Mouse (Mus musculus) forebrain, embryonic 13.5 days (tissue): ENCODE data around the gene Sorcs1. TPM values are rescaled to one million over a fixed set of nuclear protein-coding genes. Genes with fewer than 3 reads are reported as not detected.

Experiments
- ATAC-seq: fragments of 200-750 bp; cut with Nextera tagmentation; 2 replicates; pipeline ENCODE4 v1.8.0; 2017
- H3K27ac ChIP-seq: fragments of 300-500 bp; sonication (generic); 2 replicates; pipeline ENCODE4 v1.5.1; 2015; ENCODE audit warnings: inconsistent platforms, mild to moderate bottlenecking, moderate library complexity
- H3K27me3 ChIP-seq: fragments of 300-500 bp; sonication (generic); 2 replicates; pipeline ENCODE4 v1.6.1; 2015; ENCODE audit warnings: mild to moderate bottlenecking, inconsistent platforms
- H3K36me3 ChIP-seq: fragments of 300-500 bp; sonication (generic); 2 replicates; pipeline ENCODE4 v1.6.1; 2015; ENCODE audit warnings: mild to moderate bottlenecking, inconsistent platforms; ENCODE audit not compliant: poor library complexity, severe bottlenecking
- H3K4me1 ChIP-seq: fragments of 300-500 bp; sonication (generic); 2 replicates; pipeline ENCODE4 v1.6.1; 2015; ENCODE audit warnings: inconsistent platforms
- H3K4me2 ChIP-seq: fragments of 300-500 bp; sonication (generic); 2 replicates; pipeline ENCODE4 v1.6.1; 2015; ENCODE audit warnings: inconsistent platforms, mild to moderate bottlenecking, moderate library complexity
- H3K4me3 ChIP-seq: fragments of 300-500 bp; sonication (generic); 2 replicates; pipeline ENCODE4 v1.5.1; 2015; ENCODE audit warnings: mild to moderate bottlenecking, inconsistent platforms
- H3K9ac ChIP-seq: fragments of 300-500 bp; sonication (generic); 2 replicates; pipeline ENCODE4 v1.6.1; 2015; ENCODE audit warnings: mild to moderate bottlenecking, inconsistent platforms
- H3K9me3 ChIP-seq: fragments of 300-500 bp; sonication (generic); replicated peaks from 2 replicates; pipeline ENCODE4 v1.6.1; 2016; ENCODE audit warnings: inconsistent platforms
- WGBS: fragments of 180-500 bp; shearing (Covaris S2); methylation state at CpG from one replicate; pipeline ENCODE4 v1.1.7; 2015; 5-methylcytosine and 5-hydroxymethylcytosine counted together
- polyA plus RNA-seq: library from polyadenylated mRNA; unstranded; fragments of >200 nt; fragmentation: Nextera tagmentation; extraction: Ambion mirVana; gene quantifications from 2 replicates; pipeline ENCODE4 v1.2.1, GENCODE M21; 2015

The Sorcs1 gene
- polyA plus RNA-seq, 1 experiment from 2014 or later, result 5.9 TPM

DNA sequence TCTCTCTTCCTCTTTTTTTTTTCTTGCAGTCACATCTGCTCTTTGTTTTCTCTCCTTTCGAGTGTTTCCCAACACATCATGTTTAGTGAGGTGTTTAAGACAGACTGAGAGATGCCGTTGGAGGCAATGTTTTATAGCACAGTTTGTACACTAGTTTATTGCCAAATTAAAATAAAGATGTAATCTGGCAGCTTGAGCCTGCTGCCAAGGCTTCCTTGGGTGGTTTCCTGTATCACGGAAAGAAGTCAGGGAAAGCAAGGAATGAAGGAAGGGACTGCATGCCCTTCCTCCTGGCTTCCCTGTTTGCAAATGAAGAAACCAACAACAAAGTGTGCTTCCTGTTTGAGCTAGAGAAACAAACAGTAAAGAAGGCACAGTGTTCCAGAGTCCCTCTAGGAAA is 352.3 kb downstream of the Sorcs1 start:
- no peak for ATAC-seq
- WGBS, result 81% methylated on average over 3 of the region's 3 CpGs
- H3K4me3 ChIP-seq, result no peak overlapping the region

DNA sequence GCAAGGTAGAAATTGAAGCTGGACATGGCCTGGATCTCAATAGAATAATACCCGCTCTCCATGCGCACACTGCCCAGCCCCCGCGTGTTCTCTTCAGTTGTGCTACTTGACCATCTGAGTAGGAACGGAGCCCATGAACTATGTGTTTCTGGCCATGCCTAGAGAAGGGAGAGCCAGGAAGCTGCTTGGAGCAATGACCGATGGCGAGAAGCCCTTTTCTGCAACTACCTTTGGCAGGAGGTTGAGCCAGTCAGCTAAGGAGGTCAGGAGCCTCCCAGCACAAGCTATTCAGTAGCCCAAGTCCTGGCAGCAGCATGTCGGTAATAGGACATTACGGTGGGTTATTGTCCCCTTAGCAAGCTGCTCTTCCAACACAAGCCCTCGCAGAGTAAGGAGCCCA is 352.8 kb downstream of the Sorcs1 start:
- Histone ChIP-seq H3K4me1 (no peaks in the 10 kb centered on the region), H3K4me3 (no peak overlapping the region), H3K9me3 (no peaks in the 10 kb centered on the region), H3K36me3 (no peaks in the 10 kb centered on the region), H3K4me2 (no peak overlapping the region), H3K9ac (no peak overlapping the region), H3K27ac (no peak overlapping the region), H3K27me3 (no peaks in the 10 kb centered on the region)
- ATAC-seq, result no peak
- 92% methylated on average over 10 of the region's 10 CpGs for WGBS

More for the DNA sequence above, 352.3 kb downstream of the Sorcs1 start:
- H3K4me1 ChIP-seq, result no peaks in the 10 kb centered on the region
- no peak overlapping the region for H3K4me2 ChIP-seq
- H3K9ac ChIP-seq, result no peak overlapping the region
- H3K27ac ChIP-seq, result no peak overlapping the region
- H3K36me3 ChIP-seq, result no peaks in the 10 kb centered on the region
- H3K27me3 ChIP-seq, result no peaks in the 10 kb centered on the region
- H3K9me3 ChIP-seq, result no peaks in the 10 kb centered on the region

GRCm38 (mm10) chr19:50307046-50307445 is 371.4 kb downstream of the Sorcs1 start:
- Histone ChIP-seq H3K4me3 (no peak overlapping the region), H3K4me1 (no peaks in the 10 kb centered on the region), H3K9ac (no peak overlapping the region), H3K9me3 (no peaks in the 10 kb centered on the region), H3K4me2 (no peak overlapping the region), H3K36me3 (no peaks in the 10 kb centered on the region), H3K27me3 (no peaks in the 10 kb centered on the region), H3K27ac (no peak overlapping the region)
- no peak for ATAC-seq
- WGBS, result 41% methylated on average over 2 of the region's 2 CpGs

GRCm38 (mm10) chr19:50294205-50294604 is 384.2 kb downstream of the Sorcs1 start:
- no peak overlapping the region for H3K4me3 ChIP-seq
- no peak overlapping the region for H3K27ac ChIP-seq
- no peak overlapping the region for H3K4me2 ChIP-seq
- H3K4me1 ChIP-seq, result no peaks in the 10 kb centered on the region
- ATAC-seq, result no peak
- H3K36me3 ChIP-seq, result no peaks in the 10 kb centered on the region
- no peaks in the 10 kb centered on the region for H3K27me3 ChIP-seq
- no peaks in the 10 kb centered on the region for H3K9me3 ChIP-seq
- WGBS, result 88% methylated on average over 7 of the region's 7 CpGs
- no peak overlapping the region for H3K9ac ChIP-seq

GRCm38 (mm10) chr19:50264450-50264849 is 414.0 kb downstream of the Sorcs1 start:
- Histone ChIP-seq H3K9ac (no peak overlapping the region), H3K9me3 (no peaks in the 10 kb centered on the region), H3K4me1 (no peaks in the 10 kb centered on the region), H3K27me3 (no peaks in the 10 kb centered on the region), H3K4me3 (no peak overlapping the region), H3K36me3 (no peaks in the 10 kb centered on the region), H3K4me2 (no peak overlapping the region), H3K27ac (no peak overlapping the region)
- peak; percentile 41; the same call in 1 of the 2 replicates for ATAC-seq
- WGBS, result 83% methylated on average over 1 of the region's 1 CpGs

GRCm38 (mm10) chr19:50258718-50259413 is 419.6 kb downstream of the Sorcs1 start:
- no peak overlapping the region for H3K9ac ChIP-seq
- H3K9me3 ChIP-seq, result no peaks in the 10 kb centered on the region
- no peaks in the 10 kb centered on the region for H3K27me3 ChIP-seq
- no peak overlapping the region for H3K4me2 ChIP-seq
- no peaks in the 10 kb centered on the region for H3K36me3 ChIP-seq
- no peaks in the 10 kb centered on the region for H3K4me1 ChIP-seq
- H3K27ac ChIP-seq, result no peak overlapping the region
- no peak overlapping the region for H3K4me3 ChIP-seq
- ATAC-seq, result peak; percentile 73
- 43% methylated on average over 16 of the region's 16 CpGs for WGBS

DNA sequence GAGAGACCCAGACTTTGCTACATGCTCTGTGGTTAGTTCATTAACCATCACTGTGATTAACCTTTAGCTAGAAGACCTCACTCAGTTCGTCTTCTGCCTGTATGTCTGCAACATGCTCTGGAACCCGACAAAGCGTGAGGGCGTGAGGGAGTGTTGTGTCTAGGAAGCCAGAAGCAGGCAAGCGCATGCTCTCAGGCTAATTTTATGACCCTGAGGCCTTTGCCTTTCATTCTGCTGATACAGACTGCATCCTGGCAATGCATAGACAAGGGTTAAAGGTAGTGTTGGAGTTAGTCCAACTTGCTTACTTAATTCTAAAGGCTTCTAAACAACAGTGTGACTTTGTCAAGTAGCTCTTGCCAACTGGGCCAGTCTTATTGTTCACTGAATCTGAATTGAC is 458.0 kb downstream of the Sorcs1 start:
- no peak for ATAC-seq

DNA sequence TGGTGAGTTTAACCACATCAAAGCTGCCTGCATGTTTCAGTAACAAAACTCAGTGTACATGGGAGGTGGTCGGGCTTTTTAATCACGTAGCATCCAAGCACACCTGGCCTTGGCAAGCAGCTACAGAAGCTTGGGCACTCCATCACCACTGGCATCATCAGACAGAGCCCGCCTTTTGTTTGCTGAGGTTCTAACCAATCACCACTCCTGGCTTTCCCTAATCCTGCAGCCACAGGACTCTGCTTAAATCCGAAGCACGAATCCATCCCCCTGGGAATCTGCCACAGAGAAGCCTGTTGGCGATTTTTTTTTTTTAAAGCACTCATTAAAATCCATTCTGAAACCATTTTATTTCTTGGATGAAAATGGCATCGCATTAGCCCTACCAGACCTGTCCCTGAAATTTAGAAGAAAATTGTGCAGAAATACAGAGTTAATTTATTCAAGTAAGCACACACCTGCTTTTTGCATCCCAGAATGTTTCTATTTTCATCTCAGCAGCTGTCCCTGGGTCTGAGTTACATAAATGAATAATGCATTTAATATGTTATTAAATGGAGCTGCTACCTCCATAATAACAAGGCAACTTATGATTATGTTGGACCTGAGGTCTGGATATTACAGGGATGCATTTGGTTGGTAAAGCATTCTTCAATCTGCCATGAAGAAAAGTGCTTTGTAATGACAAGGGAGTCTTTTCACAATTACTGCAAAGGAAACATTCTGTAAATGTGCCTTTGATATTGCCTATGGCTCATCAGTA is 463.8 kb downstream of the Sorcs1 start:
- Histone ChIP-seq H3K9ac (no peak overlapping the region), H3K27me3 (no peaks in the 10 kb centered on the region), H3K36me3 (no peaks in the 10 kb centered on the region), H3K4me3 (no peak overlapping the region), H3K4me1 (0 out of 2 replicates have a peak, but pooled peaks cover 6% of the 10 kb centered on the region), H3K27ac (peak overlapping the region; percentile 31; the same call in 1 of the 2 replicates), H3K9me3 (no peaks in the 10 kb centered on the region), H3K4me2 (peak overlapping the region; percentile 18; the same call in 1 of the 2 replicates)
- 14% methylated on average over 7 of the region's 7 CpGs for WGBS
- ATAC-seq, result peak; percentile 78

More for the DNA sequence above, 458.0 kb downstream of the Sorcs1 start:
- Histone ChIP-seq H3K4me3 (no peak overlapping the region), H3K9me3 (no peaks in the 10 kb centered on the region), H3K4me2 (no peak overlapping the region), H3K4me1 (peaks cover 6% of the 10 kb centered on the region; the same call in 1 of the 2 replicates), H3K27me3 (no peaks in the 10 kb centered on the region), H3K9ac (no peak overlapping the region), H3K27ac (no peak overlapping the region), H3K36me3 (no peaks in the 10 kb centered on the region)
- 56% methylated on average over 5 of the region's 5 CpGs for WGBS

DNA sequence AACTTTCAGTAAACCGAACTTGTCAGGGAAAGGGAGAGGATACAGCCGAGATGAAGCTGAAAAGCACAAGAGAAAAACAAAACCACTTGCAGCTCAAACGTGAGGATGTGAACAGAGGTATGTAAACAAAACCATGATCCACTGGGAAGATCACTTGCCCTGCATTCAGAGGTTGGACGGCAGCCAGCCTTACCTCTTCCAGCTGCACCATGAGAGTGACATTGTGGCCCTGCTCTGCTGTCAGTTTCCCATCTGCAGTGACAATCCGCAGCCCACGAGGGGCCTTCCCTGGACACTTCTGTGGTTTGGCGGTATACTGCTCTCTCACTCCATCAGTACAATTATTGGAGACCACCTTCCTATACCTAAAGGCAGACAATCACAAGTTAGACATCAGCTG is 468.0 kb downstream of the Sorcs1 start:
- no peak for ATAC-seq
- Histone ChIP-seq H3K9me3 (no peaks in the 10 kb centered on the region), H3K4me1 (0 out of 2 replicates have a peak, but pooled peaks cover 6% of the 10 kb centered on the region), H3K9ac (no peak overlapping the region), H3K36me3 (no peaks in the 10 kb centered on the region), H3K27ac (no peak overlapping the region), H3K4me3 (no peak overlapping the region), H3K27me3 (no peaks in the 10 kb centered on the region), H3K4me2 (no peak overlapping the region)
- WGBS, result 32% methylated on average over 7 of the region's 7 CpGs

- no peak for ATAC-seq
Observed at GRCm38 (mm10) chr19:50204341-50204740, 474.1 kb downstream of the Sorcs1 start.

GRCm38 (mm10) chr19:50196592-50196991 is 481.9 kb downstream of the Sorcs1 start:
- ATAC-seq, result no peak
- Histone ChIP-seq H3K4me3 (no peak overlapping the region), H3K36me3 (no peaks in the 10 kb centered on the region), H3K27me3 (no peaks in the 10 kb centered on the region), H3K4me2 (no peak overlapping the region), H3K9me3 (no peaks in the 10 kb centered on the region), H3K9ac (no peak overlapping the region), H3K4me1 (no peaks in the 10 kb centered on the region), H3K27ac (no peak overlapping the region)
- 79% methylated on average over 1 of the region's 1 CpGs for WGBS

More at GRCm38 (mm10) chr19:50204341-50204740, 474.1 kb downstream of the Sorcs1 start:
- Histone ChIP-seq H3K4me2 (no peak overlapping the region), H3K36me3 (no peaks in the 10 kb centered on the region), H3K27ac (no peak overlapping the region), H3K4me3 (no peak overlapping the region), H3K9me3 (no peaks in the 10 kb centered on the region), H3K27me3 (no peaks in the 10 kb centered on the region), H3K9ac (no peak overlapping the region), H3K4me1 (no peaks in the 10 kb centered on the region)
- WGBS, result 80% methylated on average over 6 of the region's 6 CpGs
